Mouse (Mus musculus) C2C12 (cell line): ENCODE data around the gene Vmn1r210. TPM values are rescaled to one million over a fixed set of nuclear protein-coding genes. Genes with fewer than 3 reads are reported as not detected.
"Not testable (repeated sequence)": the region's sequence is repeated elsewhere in the genome, so short reads cannot be mapped to it uniquely, and the experiment has no call there.

ENCODE experiments used
- H3K27me3 ChIP-seq: one replicate; pipeline ENCODE4 v1.6.1; 2011; ENCODE audit not compliant: control insufficient read depth, insufficient read depth, insufficient read length
- H3K36me3 ChIP-seq: one replicate; pipeline ENCODE4 v1.6.1; 2011; ENCODE audit not compliant: control insufficient read depth, insufficient read depth
- H3K4me3 ChIP-seq: one replicate; pipeline ENCODE4 v1.5.1; 2011; ENCODE audit warnings: mild to moderate bottlenecking, control low read depth; ENCODE audit not compliant: poor library complexity, insufficient read depth, severe bottlenecking
- H3K79me2 ChIP-seq: one replicate; pipeline ENCODE4 v1.6.1; 2011; ENCODE audit not compliant: control insufficient read depth, insufficient read depth
- H3K79me3 ChIP-seq: one replicate; pipeline ENCODE4 v1.6.1; 2011; ENCODE audit warnings: low read depth, control low read depth
- H3ac ChIP-seq: one replicate; pipeline ENCODE3; 2011; ENCODE audit warnings: low read depth; ENCODE audit not compliant: control insufficient read depth, insufficient read length
- CEBPB ChIP-seq: IDR thresholded peaks from one replicate; pipeline ENCODE4 v1.6.1; 2011; ENCODE audit warnings: low read depth, mild to moderate bottlenecking, control low read depth, moderate library complexity
- CTCF ChIP-seq: IDR thresholded peaks from one replicate; pipeline ENCODE4 v1.5.1; 2011; ENCODE audit not compliant: control insufficient read depth, insufficient read depth, insufficient read length
- FOSL1 ChIP-seq: IDR thresholded peaks from one replicate; pipeline ENCODE4 v1.8.0; 2011; ENCODE audit warnings: mild to moderate bottlenecking, low read length; ENCODE audit not compliant: poor library complexity, insufficient read depth, severe bottlenecking
- MAX ChIP-seq: IDR thresholded peaks from one replicate; pipeline ENCODE4 v1.6.1; 2011; ENCODE audit warnings: mild to moderate bottlenecking, control low read depth
- MYOD1 ChIP-seq: IDR thresholded peaks from one replicate; pipeline ENCODE4 v1.6.1; 2011; ENCODE audit warnings: low read depth; ENCODE audit not compliant: control insufficient read depth, insufficient read length
- MYOG ChIP-seq: IDR thresholded peaks from one replicate; pipeline ENCODE4 v1.6.1; 2011; ENCODE audit not compliant: control insufficient read depth, insufficient read length; ENCODE audit errors: extremely low read depth
- USF1 ChIP-seq: IDR thresholded peaks from one replicate; pipeline ENCODE4 v1.6.1; 2011; ENCODE audit warnings: low read depth, mild to moderate bottlenecking, control low read depth, moderate library complexity
- long read RNA-seq, 2 experiments: library from polyadenylated mRNA; unstranded; transcript quantifications; one replicate each; pipeline ENCODE4 v2.0.0; 2019 to 2020
- polyA plus RNA-seq: library from polyadenylated mRNA; unstranded; fragments of >200 nt; fragmentation: generic; extraction: Trizol; gene quantifications from one replicate; pipeline ENCODE4 v1.2.1, GENCODE M21; 2012; ENCODE audit warnings: missing spikeins

Gene Vmn1r210
- not detected for polyA plus RNA-seq
- long read RNA-seq, experiment 1, result 0 reads
- long read RNA-seq, experiment 2, result 0 reads

DNA sequence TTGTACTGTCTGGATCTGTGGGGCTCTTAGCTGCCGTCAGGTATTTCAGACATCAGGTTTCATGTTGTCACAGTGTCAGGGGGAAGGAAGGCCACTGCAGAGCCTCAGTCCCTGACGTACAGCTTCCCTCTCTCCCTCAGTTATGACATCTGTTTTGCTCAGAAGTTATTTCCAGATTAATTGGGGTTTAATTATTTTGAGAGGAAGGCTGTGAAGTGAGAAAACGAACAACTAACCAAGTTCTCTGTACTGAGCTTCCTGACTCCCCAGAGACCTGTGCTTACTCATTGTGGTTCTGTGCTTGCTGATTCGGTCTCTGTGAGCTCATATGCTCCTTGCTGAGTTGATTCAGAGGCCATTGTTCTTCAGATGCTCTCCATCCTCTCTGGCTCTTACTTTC is at the start of gene Vmn1r210:
Gene Vmn1r210, minus strand, starts transcription at position 101 of the 400 bp plus-strand sequence.
- Histone ChIP-seq H3K4me3 (no peak within 1 kb of the TSS), H3K79me2 (no peaks in the 10 kb centered on the region), H3ac (no peak within 1 kb of the TSS), H3K36me3 (no peaks in the 10 kb centered on the region), H3K27me3 (no peaks in the 10 kb centered on the region), H3K79me3 (no peaks in the 10 kb centered on the region)
- TF ChIP-seq MAX (no peak), CTCF (no peak), USF1 (no peak), FOSL1 (no peak), MYOD1 (no peak), CEBPB (no peak), MYOG (no peak)

DNA sequence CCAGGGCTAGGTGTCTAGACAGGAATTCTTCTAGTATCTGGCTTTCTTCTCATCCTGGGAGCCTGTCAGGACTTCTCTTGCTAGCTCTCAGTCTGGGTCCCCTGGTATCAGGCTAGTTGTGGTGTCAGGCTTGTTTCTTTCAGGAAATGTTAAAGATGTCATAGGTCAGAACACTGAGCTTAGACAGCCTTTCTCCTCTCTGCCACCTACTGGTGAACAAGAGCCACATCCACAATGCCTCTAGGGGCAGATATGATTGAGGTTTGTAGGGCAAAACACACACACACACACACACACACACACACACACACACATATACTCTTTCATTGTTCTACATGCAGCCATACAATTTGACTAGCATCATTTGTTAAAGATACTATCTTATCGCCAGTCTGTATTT is 48.1 kb upstream of the Vmn1r210 start:
- TF ChIP-seq CTCF (no peak), CEBPB (no peak), FOSL1 (no peak), MYOD1 (no peak), USF1 (no peak), MYOG (no peak), MAX (no peak)
- H3K36me3 ChIP-seq, result no peaks in the 10 kb centered on the region
- H3K27me3 ChIP-seq, result no peaks in the 10 kb centered on the region
- H3K4me3 ChIP-seq, result no peak overlapping the region
- H3ac ChIP-seq, result no peak overlapping the region
- no peaks in the 10 kb centered on the region for H3K79me3 ChIP-seq
- no peaks in the 10 kb centered on the region for H3K79me2 ChIP-seq

DNA sequence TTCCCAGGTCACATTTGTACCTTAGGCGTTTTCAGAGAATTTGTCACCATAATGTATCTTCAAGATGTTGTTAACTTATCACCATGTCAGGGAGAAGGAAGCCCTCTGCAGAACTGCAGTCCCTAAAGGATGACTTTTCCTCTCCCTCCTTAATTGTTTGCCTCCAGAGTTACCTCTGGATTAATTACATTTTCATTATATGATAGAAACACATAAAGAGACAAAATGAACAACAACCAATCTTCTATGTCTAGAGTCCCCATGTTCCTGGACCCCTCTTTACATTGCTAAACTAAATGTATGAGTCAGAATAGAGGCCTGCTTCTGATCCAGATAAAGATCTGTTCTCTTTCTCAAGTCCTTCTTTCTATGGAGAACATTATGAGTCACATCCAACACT is 26.3 kb upstream of the Vmn1r210 start, which contains the start of gene Vmn1r211:
Gene Vmn1r211, minus strand, starts transcription at position 101 of the 400 bp plus-strand sequence.
- no peaks in the 10 kb centered on the region for H3K27me3 ChIP-seq
- H3K79me2 ChIP-seq, result no peaks in the 10 kb centered on the region
- TF ChIP-seq MYOD1 (no peak), MAX (no peak), CEBPB (no peak), FOSL1 (no peak), CTCF (no peak), MYOG (no peak), USF1 (no peak)
- no peaks in the 10 kb centered on the region for H3K79me3 ChIP-seq
- H3K4me3 ChIP-seq, result no peak within 1 kb of the TSS
- H3K36me3 ChIP-seq, result no peaks in the 10 kb centered on the region
- H3ac ChIP-seq, result no peak within 1 kb of the TSS

DNA sequence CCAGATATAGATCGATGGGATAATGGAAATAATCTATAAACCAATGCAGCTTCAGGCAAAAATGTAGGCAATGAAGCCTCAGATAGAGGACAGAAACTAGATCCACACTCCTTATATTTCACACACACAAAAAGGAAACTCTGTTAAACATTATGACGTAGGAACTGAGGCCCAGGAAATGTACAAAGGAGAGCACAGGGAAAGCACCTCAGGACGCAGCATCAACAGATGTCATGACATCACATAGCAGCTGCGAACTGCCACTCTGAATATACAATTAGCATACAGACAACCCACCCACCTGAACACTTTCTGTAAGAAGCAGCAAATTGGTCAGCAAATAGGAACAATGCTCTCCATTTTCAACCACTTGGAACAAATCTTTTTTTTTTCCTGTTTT is 23.6 kb upstream of the Vmn1r210 start:
- H3ac ChIP-seq, result no peak overlapping the region
- H3K79me2 ChIP-seq, result no peaks in the 10 kb centered on the region
- no peak overlapping the region for H3K4me3 ChIP-seq
- no peaks in the 10 kb centered on the region for H3K36me3 ChIP-seq
- no peaks in the 10 kb centered on the region for H3K27me3 ChIP-seq
- TF ChIP-seq CTCF (no peak), MAX (no peak), MYOG (no peak), CEBPB (no peak), MYOD1 (no peak), USF1 (no peak), FOSL1 (no peak)
- no peaks in the 10 kb centered on the region for H3K79me3 ChIP-seq

DNA sequence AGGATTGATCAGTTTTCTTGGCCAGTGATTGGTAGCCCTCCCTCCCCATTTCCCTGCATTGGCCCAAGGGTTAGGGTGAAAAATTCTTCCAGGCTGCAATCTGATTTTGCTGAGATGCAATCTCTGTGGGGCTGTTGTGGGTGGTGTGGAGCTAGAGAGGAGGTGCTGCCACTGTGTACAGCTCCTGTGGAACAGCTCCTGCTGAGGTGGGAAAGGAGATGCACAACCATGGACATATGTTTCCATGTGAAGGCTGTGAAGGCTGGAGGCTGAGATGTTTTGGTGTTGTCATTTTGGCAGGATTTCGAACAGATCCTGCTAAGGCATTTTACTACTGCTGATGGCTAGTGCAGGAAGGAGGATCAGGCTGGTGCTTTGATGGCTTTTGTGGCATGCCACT is 15.7 kb upstream of the Vmn1r210 start:
- H3K79me2 ChIP-seq, result no peaks in the 10 kb centered on the region
- H3K36me3 ChIP-seq, result no peaks in the 10 kb centered on the region
- H3K79me3 ChIP-seq, result no peaks in the 10 kb centered on the region
- H3K4me3 ChIP-seq, result no peak overlapping the region
- TF ChIP-seq CTCF (no peak), MYOD1 (no peak), USF1 (no peak), MYOG (no peak), FOSL1 (no peak), MAX (no peak), CEBPB (no peak)
- no peaks in the 10 kb centered on the region for H3K27me3 ChIP-seq
- H3ac ChIP-seq, result no peak overlapping the region

DNA sequence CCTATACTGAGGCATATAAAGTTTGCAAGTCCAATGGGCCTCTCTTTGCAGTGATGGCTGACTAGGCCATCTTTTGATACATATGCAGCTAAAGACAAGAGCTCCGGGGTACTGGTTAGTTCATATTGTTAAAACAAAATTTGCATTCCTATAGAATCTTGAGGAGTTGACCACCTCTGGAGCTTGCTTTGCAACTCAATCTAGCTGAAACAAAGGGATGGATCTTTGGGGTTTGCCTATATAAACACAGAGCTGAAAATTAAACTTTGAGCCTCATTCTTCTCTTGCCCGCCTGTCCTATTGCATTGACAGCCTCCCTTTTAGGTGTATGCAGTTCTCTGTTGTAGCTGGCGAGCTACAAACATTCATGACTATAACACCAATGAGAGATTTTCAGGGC is 13.2 kb upstream of the Vmn1r210 start:
- H3K36me3 ChIP-seq, H3K4me3 ChIP-seq, H3K79me3 ChIP-seq, H3K27me3 ChIP-seq, H3K79me2 ChIP-seq, H3ac ChIP-seq: not testable (repeated sequence)
